Mouse (Mus musculus): ENCODE measurements around the gene Plcd3.

The Plcd3 gene

GRCm38 (mm10) chr11:103066191-103067050, 35.0 kb downstream of the Plcd3 start:
- no peak for DNase-seq (ENCODE audit: low read depth)

DNA sequence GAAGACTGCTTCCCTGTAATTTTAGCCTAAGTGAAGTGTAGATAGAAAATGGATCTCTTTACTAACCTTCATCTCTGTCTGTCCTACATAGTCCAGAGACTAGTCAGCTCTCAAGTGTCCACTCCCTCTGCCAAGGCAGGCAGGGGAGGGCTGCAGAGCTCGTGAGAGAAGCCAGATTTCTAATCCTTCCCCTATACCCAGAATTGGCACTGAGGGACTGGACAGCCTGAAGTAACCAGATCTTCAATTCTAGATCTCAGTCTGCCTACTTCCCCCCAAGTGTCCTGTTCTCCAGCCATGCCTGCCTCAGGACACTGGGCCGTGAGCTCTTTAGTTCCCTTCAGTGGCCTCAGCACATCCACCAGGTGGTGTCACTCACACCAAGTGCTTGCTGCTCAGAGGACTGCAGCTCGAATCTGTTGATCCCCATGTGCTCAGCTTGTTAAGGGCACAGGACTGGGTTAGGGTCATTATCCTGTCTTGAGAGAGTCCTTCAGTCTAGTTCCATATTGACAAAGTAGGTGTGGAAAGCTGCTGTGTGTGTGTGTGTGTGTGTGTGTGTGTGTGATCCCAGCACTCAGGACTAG, 42.9 kb downstream of the Plcd3 start:
- DNase-seq (ENCODE audit: low read depth): peak; percentile 41

DNA sequence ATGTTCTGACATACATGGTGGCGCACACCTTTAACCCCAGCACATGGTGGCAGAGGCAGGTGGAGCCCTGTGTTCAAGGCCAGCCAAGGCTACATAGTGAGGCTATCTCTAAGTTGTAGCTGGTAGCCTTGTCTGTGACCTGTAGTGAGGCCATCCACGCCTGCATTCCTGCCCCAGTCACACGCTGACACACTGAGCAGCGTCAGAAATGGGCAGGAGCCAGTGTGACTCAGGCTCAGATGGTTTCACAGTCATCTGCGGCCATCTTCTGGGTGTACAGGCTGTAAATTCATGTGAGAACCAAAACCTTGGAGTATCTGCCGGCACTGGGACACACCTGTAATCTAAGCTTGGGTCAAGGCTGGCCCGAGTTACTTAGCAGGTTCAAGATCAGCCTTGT, 44.8 kb downstream of the Plcd3 start:
- DNase-seq (ENCODE audit: low read depth): peak; percentile 74

DNA sequence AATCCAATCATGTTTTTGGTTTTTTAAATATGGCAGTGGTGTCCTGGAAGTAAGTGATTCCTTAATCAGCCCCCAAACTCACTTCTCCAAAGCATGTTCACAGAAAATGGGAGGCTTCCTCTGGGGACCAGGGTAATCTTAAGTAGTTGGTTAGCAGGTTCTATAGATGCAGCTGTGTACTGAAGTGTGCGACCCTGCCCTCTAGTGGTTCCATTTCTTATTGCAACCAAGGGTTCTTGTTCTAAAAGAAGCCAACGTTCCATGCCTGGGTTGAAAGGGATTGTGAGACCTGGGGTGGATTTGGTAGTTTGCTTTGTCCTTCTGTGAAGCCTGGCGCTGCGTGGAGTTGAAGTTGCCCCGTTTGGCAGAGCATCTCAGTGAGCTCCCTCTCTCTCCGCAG, 46.7 kb downstream of the Plcd3 start:
- peak; percentile 93 for DNase-seq (ENCODE audit: low read depth)

GRCm38 (mm10) chr11:103053191-103054076, 48.0 kb downstream of the Plcd3 start:
- DNase-seq (ENCODE audit: low read depth): no peak

DNA sequence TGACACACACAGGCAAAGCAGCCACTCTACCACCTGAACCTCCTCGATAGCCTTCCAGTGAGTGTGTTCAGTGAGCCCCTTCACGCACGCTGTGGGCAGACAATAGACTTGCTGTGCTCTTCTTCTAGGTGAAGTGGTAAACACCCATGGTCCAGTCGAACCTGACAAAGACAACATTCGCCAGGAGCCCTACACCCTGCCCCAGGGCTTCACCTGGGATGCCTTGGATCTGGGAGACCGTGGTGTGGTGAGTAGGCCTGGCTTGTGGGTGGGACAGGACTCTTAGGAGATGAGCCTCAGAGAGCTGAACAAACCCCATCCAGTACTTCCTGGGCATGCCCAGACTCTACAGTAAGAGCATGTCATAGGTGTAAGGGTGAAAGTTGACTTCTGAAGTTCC, 49.4 kb downstream of the Plcd3 start:
- no peak for DNase-seq (ENCODE audit: low read depth)

- DNase-seq (ENCODE audit: low read depth): peak; percentile 96
These were observed 50.2 kb downstream of the Plcd3 start for GRCm38 (mm10) chr11:103051249-103051691.

DNA sequence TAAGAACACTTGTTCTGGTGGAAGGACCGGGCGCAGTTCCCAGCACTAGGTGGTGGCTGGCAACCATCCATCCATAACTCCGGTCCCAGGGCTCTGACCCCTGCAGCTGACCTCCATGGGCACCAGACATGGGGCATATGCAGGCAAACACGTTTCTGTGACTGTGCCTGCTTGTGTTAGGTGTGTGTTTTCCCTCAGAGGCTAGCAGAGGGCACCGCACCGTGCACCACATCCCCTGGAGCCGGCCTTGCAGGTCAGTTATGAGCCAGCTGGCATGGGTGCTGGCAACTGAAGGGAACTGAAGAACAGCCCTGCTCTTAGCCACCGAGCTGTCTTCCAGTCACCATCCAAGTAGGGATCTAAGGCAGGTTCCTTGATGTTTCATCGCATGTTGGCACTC, 51.3 kb downstream of the Plcd3 start:
- no peak for DNase-seq (ENCODE audit: low read depth)

DNA sequence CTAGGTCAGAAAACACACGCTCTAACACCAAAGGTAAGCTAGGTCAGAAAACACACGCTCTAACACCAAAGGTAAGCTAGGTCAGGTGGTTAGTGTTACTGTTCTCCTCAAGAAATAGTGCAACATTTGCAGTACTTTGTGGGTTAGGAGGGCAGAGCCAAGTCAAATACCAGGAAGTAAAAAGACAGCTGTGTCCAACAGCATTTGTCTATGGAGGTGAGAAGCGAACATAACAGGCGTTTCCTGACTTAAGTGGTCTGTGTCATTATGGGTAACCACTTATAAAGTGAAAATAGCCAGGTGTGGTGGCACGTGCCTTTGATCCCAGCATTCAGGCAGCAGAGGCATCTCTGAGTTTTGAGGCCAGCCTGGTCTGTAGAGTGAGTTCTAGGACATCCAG, 51.8 kb downstream of the Plcd3 start:
- DNase-seq (ENCODE audit: low read depth): no peak

DNA sequence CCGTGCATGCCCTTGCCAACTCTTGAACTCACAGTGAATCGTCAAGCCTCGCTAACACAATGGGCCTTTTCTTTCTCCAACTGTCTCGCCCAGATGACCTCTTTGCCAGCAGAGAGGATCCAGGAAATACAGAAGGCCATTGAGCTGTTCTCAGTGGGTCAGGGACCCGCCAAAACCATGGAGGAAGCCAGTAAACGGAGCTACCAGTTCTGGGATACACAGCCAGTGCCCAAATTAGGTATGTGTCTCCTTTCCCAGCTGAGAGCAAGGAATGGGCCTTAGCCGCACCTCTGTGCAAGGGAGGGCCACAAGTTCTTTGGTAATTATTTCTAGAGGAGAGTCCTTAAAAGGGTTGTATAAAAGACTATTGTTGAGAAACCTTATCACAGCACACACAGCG, 55.2 kb downstream of the Plcd3 start:
- DNase-seq (ENCODE audit: low read depth): no peak

GRCm38 (mm10) chr11:103043982-103044381, 57.5 kb downstream of the Plcd3 start:
- DNase-seq (ENCODE audit: low read depth): no peak

GRCm38 (mm10) chr11:103042828-103043227, 58.6 kb downstream of the Plcd3 start:
- DNase-seq (ENCODE audit: low read depth): peak; percentile 53

DNA sequence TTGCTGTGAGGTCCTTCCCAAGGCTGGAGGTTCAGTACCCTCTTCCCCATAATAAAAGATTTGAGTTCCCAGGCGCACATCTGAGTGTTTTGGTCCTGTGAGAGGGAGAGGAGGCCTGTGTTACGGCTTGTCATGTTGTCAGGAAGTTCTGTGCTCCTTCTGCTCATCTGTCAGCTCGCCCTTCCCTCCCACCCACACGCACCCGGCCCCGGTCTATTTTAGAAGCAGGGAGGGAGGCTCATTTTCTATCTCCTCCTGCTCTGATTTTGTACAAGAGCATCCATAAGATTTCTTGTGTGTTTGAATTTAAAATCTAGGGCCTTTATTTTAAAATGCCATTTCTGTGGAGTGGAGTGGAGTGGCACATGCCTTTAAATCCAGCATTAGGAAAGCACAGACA, 63.4 kb downstream of the Plcd3 start:
- DNase-seq (ENCODE audit: low read depth): no peak

- no peak for DNase-seq (ENCODE audit: low read depth)
These were observed 64.5 kb downstream of the Plcd3 start for GRCm38 (mm10) chr11:103036881-103037465.

GRCm38 (mm10) chr11:103035007-103035406, 66.5 kb downstream of the Plcd3 start:
- DNase-seq (ENCODE audit: low read depth): no peak

- peak; percentile 48 for DNase-seq (ENCODE audit: low read depth)
These were observed 68.4 kb downstream of the Plcd3 start for GRCm38 (mm10) chr11:103033030-103033429.

GRCm38 (mm10) chr11:103028176-103028891, 73.1 kb downstream of the Plcd3 start, which contains the start of the genes Nmt1 and Dcakd:
Gene Nmt1, plus strand, starts transcription at chr11:103028190.
Gene Dcakd, minus strand, starts transcription at chr11:103028333.
- peak; percentile 96 for DNase-seq (ENCODE audit: low read depth)

GRCm38 (mm10) chr11:103027570-103028175, 73.8 kb downstream of the Plcd3 start:
- no peak for DNase-seq (ENCODE audit: low read depth)

GRCm38 (mm10) chr11:103026901-103027300, 74.6 kb downstream of the Plcd3 start:
- DNase-seq (ENCODE audit: low read depth): no peak

GRCm38 (mm10) chr11:103023974-103024373, 77.5 kb downstream of the Plcd3 start:
- DNase-seq (ENCODE audit: low read depth): no peak

Measured in NIH3T3 (cell line).